Mouse (Mus musculus): ENCODE measurements around the gene Bex2. TPM values are rescaled to one million over a fixed set of nuclear protein-coding genes. Genes with fewer than 3 reads are reported as not detected.

The Bex2 gene
- total RNA-seq, 1 experiment from 2014 or later = not detected

Other genes starting within 250 kb of the Bex2 start
- 2.2 and 3.1 TPM in 2 replicates for gene Gprasp2, start 229.2 kb downstream of the Bex2 start, total RNA-seq (2017)
- gene Arxes2, start 74.4 kb downstream of the Bex2 start, total RNA-seq (2017) = 0.49 TPM in 1 of 2 replicates, not detected in the other
- not detected in 2 replicates for gene Arxes1, start 34.9 kb downstream of the Bex2 start, total RNA-seq (2017)
- gene Nxf3, start 17.0 kb upstream of the Bex2 start, total RNA-seq (2017) = not detected in 2 replicates
- gene Bex4, start 70.8 kb upstream of the Bex2 start, total RNA-seq (2017) = not detected in 2 replicates
- gene Tceal8, start 104.1 kb upstream of the Bex2 start, total RNA-seq (2017) = 1.7 and 2.6 TPM in 2 replicates
- not detected in 2 replicates for gene Tceal5, start 135.6 kb upstream of the Bex2 start, total RNA-seq (2017)
- gene Tceal7, start 146.5 kb upstream of the Bex2 start, total RNA-seq (2017) = not detected in 2 replicates
- not detected in 2 replicates for gene Bex1, start 147.3 kb upstream of the Bex2 start, total RNA-seq (2017)
- 21.6 and 26.5 TPM in 2 replicates for gene Tceal9, start 176.8 kb upstream of the Bex2 start, total RNA-seq (2017)
- gene Bex3, start 202.0 kb upstream of the Bex2 start, total RNA-seq (2017) = 8.5 and 8.8 TPM in 2 replicates